Mouse (Mus musculus) stomach, postnatal 0 days (tissue): ENCODE measurements around the gene Tent4a. TPM values are rescaled to one million over a fixed set of nuclear protein-coding genes. Genes with fewer than 3 reads are reported as not detected.

ENCODE experiments used
- ATAC-seq: fragments of 200-750 bp; cut with Nextera tagmentation; 2 replicates; pipeline ENCODE4 v1.8.0; 2017; ENCODE audit not compliant: low FRiP score, low TSS enrichment
- DNase-seq: peaks from one replicate; pipeline ENCODE4 v3.0.0-alpha.2; 2016; ENCODE audit warnings: low spot score
- H3K27ac ChIP-seq: fragments of 300-500 bp; sonication (generic); replicated peaks from 2 replicates; pipeline ENCODE4 v1.5.1; 2014; ENCODE audit warnings: mild to moderate bottlenecking, control low read depth
- H3K27me3 ChIP-seq: fragments of 300-500 bp; sonication (generic); 2 replicates; pipeline ENCODE4 v1.6.1; 2014; ENCODE audit warnings: low read length; ENCODE audit not compliant: control insufficient read depth, insufficient read depth
- H3K36me3 ChIP-seq: fragments of 300-500 bp; sonication (generic); 2 replicates; pipeline ENCODE4 v1.6.1; 2014; ENCODE audit warnings: low read length, mixed read lengths; ENCODE audit not compliant: control insufficient read depth, insufficient read depth
- H3K4me1 ChIP-seq: fragments of 300-500 bp; sonication (generic); replicated peaks from 2 replicates; pipeline ENCODE4 v1.6.1; 2014; ENCODE audit warnings: antibody characterized with exemption; ENCODE audit not compliant: control insufficient read depth, insufficient read depth
- H3K4me2 ChIP-seq: fragments of 300-500 bp; sonication (generic); replicated peaks from 2 replicates; pipeline ENCODE4 v1.6.1; 2014; ENCODE audit warnings: low read depth, mild to moderate bottlenecking, control low read depth, moderate library complexity
- H3K4me3 ChIP-seq: fragments of 300-500 bp; sonication (generic); 2 replicates; pipeline ENCODE4 v1.5.1; 2014; ENCODE audit warnings: low read depth, low read length, control low read depth
- H3K9ac ChIP-seq: fragments of 300-500 bp; sonication (generic); 2 replicates; pipeline ENCODE4 v1.6.1; 2014; ENCODE audit warnings: mild to moderate bottlenecking, low read length, control low read depth, mixed read lengths
- H3K9me3 ChIP-seq: fragments of 300-500 bp; sonication (generic); 2 replicates; pipeline ENCODE4 v1.6.1; 2016; ENCODE audit warnings: low read length; ENCODE audit not compliant: control insufficient read depth
- CTCF ChIP-seq: IDR thresholded peaks from 2 replicates; pipeline ENCODE4 v1.5.1; 2016; ENCODE audit warnings: antibody characterized with exemption, low read depth, mild to moderate bottlenecking, moderate library complexity
- EP300 ChIP-seq: optimal IDR thresholded peaks from 2 replicates; pipeline ENCODE3; 2016; ENCODE audit warnings: antibody characterized with exemption
- WGBS: fragments of 180-500 bp; shearing (Covaris S2); extraction: QIAGEN DNeasy Blood & Tissue Kit; methylation state at CpG from one replicate; pipeline ENCODE4 v1.1.7; 2014; 5-methylcytosine and 5-hydroxymethylcytosine counted together
- polyA plus RNA-seq: library from polyadenylated mRNA; unstranded; fragments of >200 nt; fragmentation: Nextera tagmentation; extraction: Ambion mirVana; gene quantifications from 2 replicates; pipeline ENCODE4 v1.2.1, GENCODE M21; 2015

The Tent4a gene
- polyA plus RNA-seq, 1 experiment from 2014 or later, result 2.6 TPM

- 84% methylated on average over 1 of the region's 1 CpGs for WGBS
- TF ChIP-seq CTCF (no peak), EP300 (no peak)
- no peaks in the 10 kb centered on the region; the same call in none of the 2 replicates for H3K4me1 ChIP-seq
- no peak overlapping the region; the same call in 1 of the 2 replicates for H3K9ac ChIP-seq
- H3K9me3 ChIP-seq, result no peaks in the 10 kb centered on the region
- H3K36me3 ChIP-seq, result no peaks in the 10 kb centered on the region
- no peak overlapping the region for H3K4me3 ChIP-seq
- ATAC-seq (no peak), DNase-seq (no peak)
- no peak overlapping the region for H3K27ac ChIP-seq
- H3K4me2 ChIP-seq, result no peak overlapping the region
- no peaks in the 10 kb centered on the region for H3K27me3 ChIP-seq
Measured at GRCm38 (mm10) chr13:69522161-69522791, 12.1 kb downstream of the Tent4a start.

GRCm38 (mm10) chr13:69519137-69519536 lies 15.3 kb downstream of the Tent4a start:
- no peaks in the 10 kb centered on the region for H3K27me3 ChIP-seq
- H3K27ac ChIP-seq, result no peak overlapping the region
- H3K9ac ChIP-seq, result no peak overlapping the region
- no peak for ATAC-seq
- TF ChIP-seq CTCF (no peak), EP300 (no peak)
- H3K4me1 ChIP-seq, result no peaks in the 10 kb centered on the region; the same call in 1 of the 2 replicates
- H3K4me2 ChIP-seq, result no peak overlapping the region
- no peak for DNase-seq
- WGBS, result 75% methylated on average over 6 of the region's 6 CpGs
- H3K9me3 ChIP-seq, result no peaks in the 10 kb centered on the region
- no peak overlapping the region for H3K4me3 ChIP-seq
- H3K36me3 ChIP-seq, result no peaks in the 10 kb centered on the region

- H3K9me3 ChIP-seq, result no peaks in the 10 kb centered on the region
- no peaks in the 10 kb centered on the region for H3K36me3 ChIP-seq
- H3K4me2 ChIP-seq, result no peak overlapping the region
- no peaks in the 10 kb centered on the region for H3K27me3 ChIP-seq
- H3K4me1 ChIP-seq, result no peaks in the 10 kb centered on the region; the same call in 1 of the 2 replicates
- H3K9ac ChIP-seq, result no peak overlapping the region
- 54% methylated on average over 6 of the region's 6 CpGs for WGBS
- DNase-seq (no peak), ATAC-seq (no peak)
- H3K4me3 ChIP-seq, result no peak overlapping the region
- TF ChIP-seq EP300 (no peak), CTCF (no peak)
- H3K27ac ChIP-seq, result no peak overlapping the region
Measured at GRCm38 (mm10) chr13:69517445-69517844, 17.0 kb downstream of the Tent4a start.

GRCm38 (mm10) chr13:69515091-69515490 lies 19.3 kb downstream of the Tent4a start:
- Histone ChIP-seq H3K4me3 (no peak overlapping the region), H3K27ac (no peak overlapping the region), H3K9ac (0 out of 2 replicates have a peak overlapping the region, but pooled peaks have one; percentile 2), H3K27me3 (no peaks in the 10 kb centered on the region), H3K36me3 (peaks cover 3% of the 10 kb centered on the region; the same call in 1 of the 2 replicates), H3K9me3 (no peaks in the 10 kb centered on the region), H3K4me2 (no peak overlapping the region), H3K4me1 (no peaks in the 10 kb centered on the region; the same call in 1 of the 2 replicates)
- DNase-seq, result no peak
- no peak for ATAC-seq
- no peak for TF ChIP-seq EP300
- TF ChIP-seq CTCF, result no peak
- 70% methylated on average over 3 of the region's 3 CpGs for WGBS

- ATAC-seq, result peak; percentile 55
- Histone ChIP-seq H3K27ac (no peak overlapping the region), H3K9me3 (no peaks in the 10 kb centered on the region), H3K4me2 (no peak overlapping the region), H3K36me3 (peaks cover 20% of the 10 kb centered on the region; the same call in 1 of the 2 replicates), H3K4me1 (no peaks in the 10 kb centered on the region), H3K27me3 (no peaks in the 10 kb centered on the region), H3K4me3 (no peak overlapping the region), H3K9ac (no peak overlapping the region)
- WGBS, result 58% methylated on average over 9 of the region's 9 CpGs
- no peak for TF ChIP-seq EP300
- peak; percentile 80 for TF ChIP-seq CTCF
- DNase-seq, result no peak
Measured at GRCm38 (mm10) chr13:69509391-69510244, 24.8 kb downstream of the Tent4a start.
